Mouse (Mus musculus): ENCODE results near the gene Rnf145. TPM values are rescaled to one million over a fixed set of nuclear protein-coding genes. Genes with fewer than 3 reads are reported as not detected.
"Not testable (repeated sequence)": the region's sequence is repeated elsewhere in the genome, so short reads cannot be mapped to it uniquely, and the experiment has no call there.

Gene Rnf145
- polyA plus RNA-seq, 1 experiment from 2014 or later, result 44.3 TPM

GRCm38 (mm10) chr11:44564245-44564864, 45.6 kb downstream of the Rnf145 start:
- no peak for ATAC-seq (ENCODE audit: insufficient read depth, low FRiP score)
- Histone ChIP-seq H3K9ac (ENCODE audit: low read length) (no peak overlapping the region), H3K4me2 (ENCODE audit: low read depth, low read length) (no peak overlapping the region), H3K36me3 (ENCODE audit: control insufficient read depth, insufficient read depth, low read length) (peaks cover 23% of the 10 kb centered on the region), H3K27ac (ENCODE audit: low read length) (no peak overlapping the region), H3K9me3 (replicated peaks; ENCODE audit: control insufficient read depth, low read length) (0 out of 2 replicates have a peak, but pooled peaks cover 1% of the 10 kb centered on the region), H3K4me1 (ENCODE audit: control insufficient read depth, insufficient read depth, low read length) (peaks cover 3% of the 10 kb centered on the region; the same call in 1 of the 2 replicates), H3K4me3 (replicated peaks; ENCODE audit: low read length) (no peak overlapping the region), H3K27me3 (ENCODE audit: control insufficient read depth, insufficient read depth, low read length) (no peaks in the 10 kb centered on the region)
- WGBS, result 92% methylated on average over 12 of the region's 12 CpGs

DNA sequence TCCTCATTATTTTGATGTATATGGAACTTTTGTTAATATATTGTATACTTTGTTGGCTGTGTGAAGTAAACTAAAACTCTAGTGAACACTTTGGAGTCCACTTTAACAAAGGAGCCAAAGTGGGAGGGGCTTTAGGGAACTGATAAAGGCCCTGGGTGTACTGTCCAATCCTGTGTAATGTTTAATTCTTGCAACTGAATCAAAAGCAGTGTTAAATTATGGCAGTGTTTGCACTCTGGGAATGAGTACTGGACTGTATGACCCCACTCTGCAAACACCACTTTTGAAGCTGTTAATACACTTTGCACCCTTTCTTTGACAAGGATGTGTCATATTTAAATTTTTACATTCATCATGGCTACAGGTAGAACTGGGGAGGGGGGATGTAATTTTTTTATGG, 46.2 kb downstream of the Rnf145 start:
- Histone ChIP-seq H3K36me3 (ENCODE audit: control insufficient read depth, insufficient read depth, low read length) (peaks cover 21% of the 10 kb centered on the region), H3K27ac (ENCODE audit: low read length) (no peak overlapping the region), H3K4me1 (ENCODE audit: control insufficient read depth, insufficient read depth, low read length) (peaks cover 3% of the 10 kb centered on the region; the same call in 1 of the 2 replicates), H3K27me3 (ENCODE audit: control insufficient read depth, insufficient read depth, low read length) (no peaks in the 10 kb centered on the region), H3K9me3 (replicated peaks; ENCODE audit: control insufficient read depth, low read length) (0 out of 2 replicates have a peak, but pooled peaks cover 7% of the 10 kb centered on the region), H3K4me2 (ENCODE audit: low read depth, low read length) (no peak overlapping the region), H3K9ac (ENCODE audit: low read length) (no peak overlapping the region), H3K4me3 (replicated peaks; ENCODE audit: low read length) (no peak overlapping the region)
- ATAC-seq (ENCODE audit: insufficient read depth, low FRiP score), result no peak

DNA sequence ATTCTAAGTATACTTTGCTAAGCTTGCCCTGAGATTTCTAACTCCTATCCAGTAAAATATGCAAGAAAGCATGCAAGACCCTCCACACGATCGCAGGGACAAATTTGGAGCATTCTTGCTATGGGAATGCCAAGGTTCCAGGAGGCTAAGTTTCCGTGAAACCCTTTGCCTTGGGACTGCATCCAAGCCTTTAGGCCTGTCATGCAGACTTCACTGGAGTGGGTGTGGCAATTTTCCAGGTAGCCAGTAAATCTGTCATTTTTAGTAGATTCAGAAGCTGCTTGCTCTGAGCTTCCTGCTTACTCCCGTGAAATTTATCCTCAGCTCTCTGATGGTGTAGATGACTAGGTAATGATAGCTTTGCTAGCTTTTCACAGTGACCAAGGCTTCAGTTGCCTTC, 51.6 kb downstream of the Rnf145 start:
- WGBS, result 84% methylated on average over 4 of the region's 4 CpGs
- H3K4me1 ChIP-seq (ENCODE audit: control insufficient read depth, insufficient read depth, low read length); ATAC-seq (ENCODE audit: insufficient read depth, low FRiP score); H3K9me3 ChIP-seq (replicated peaks; ENCODE audit: control insufficient read depth, low read length); H3K4me3 ChIP-seq (replicated peaks; ENCODE audit: low read length); H3K4me2 ChIP-seq (ENCODE audit: low read depth, low read length); H3K27ac ChIP-seq (ENCODE audit: low read length); H3K27me3 ChIP-seq (ENCODE audit: control insufficient read depth, insufficient read depth, low read length); H3K36me3 ChIP-seq (ENCODE audit: control insufficient read depth, insufficient read depth, low read length); H3K9ac ChIP-seq (ENCODE audit: low read length): not testable (repeated sequence)

- Histone ChIP-seq H3K36me3 (ENCODE audit: control insufficient read depth, insufficient read depth, low read length) (0 out of 2 replicates have a peak, but pooled peaks cover 3% of the 10 kb centered on the region), H3K27ac (ENCODE audit: low read length) (no peak overlapping the region), H3K9me3 (replicated peaks; ENCODE audit: control insufficient read depth, low read length) (0 out of 2 replicates have a peak, but pooled peaks cover 8% of the 10 kb centered on the region), H3K4me3 (replicated peaks; ENCODE audit: low read length) (no peak overlapping the region), H3K9ac (ENCODE audit: low read length) (no peak overlapping the region), H3K4me1 (ENCODE audit: control insufficient read depth, insufficient read depth, low read length) (no peaks in the 10 kb centered on the region), H3K27me3 (ENCODE audit: control insufficient read depth, insufficient read depth, low read length) (no peaks in the 10 kb centered on the region), H3K4me2 (ENCODE audit: low read depth, low read length) (no peak overlapping the region)
- WGBS, result 96% methylated on average over 5 of the region's 5 CpGs
- ATAC-seq (ENCODE audit: insufficient read depth, low FRiP score), result no peak
Measured at GRCm38 (mm10) chr11:44572781-44573180, 54.0 kb downstream of the Rnf145 start.

DNA sequence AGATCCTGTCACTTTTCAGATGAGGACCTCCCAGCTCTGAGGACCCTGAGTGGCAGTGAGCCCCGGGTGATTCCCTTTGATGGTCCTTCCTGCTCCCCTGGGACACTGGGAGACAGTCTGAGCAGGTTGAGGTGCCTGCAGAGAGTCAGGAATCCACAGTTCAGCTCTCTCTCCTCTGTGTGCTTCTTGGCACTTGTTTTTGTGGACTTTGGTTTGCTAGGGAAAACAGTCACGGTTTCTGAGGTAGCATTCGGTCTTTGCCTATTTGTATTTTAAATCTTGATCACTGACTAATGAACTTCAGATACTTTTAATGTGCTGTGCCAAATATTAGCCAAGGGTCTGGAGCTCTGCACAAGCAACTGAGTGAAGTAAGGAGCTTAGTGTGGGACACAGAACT, 54.6 kb downstream of the Rnf145 start:
- H3K27me3 ChIP-seq (ENCODE audit: control insufficient read depth, insufficient read depth, low read length), result no peaks in the 10 kb centered on the region
- no peak overlapping the region for H3K27ac ChIP-seq (ENCODE audit: low read length)
- H3K9me3 ChIP-seq (replicated peaks; ENCODE audit: control insufficient read depth, low read length), result 0 out of 2 replicates have a peak, but pooled peaks cover 8% of the 10 kb centered on the region
- H3K4me2 ChIP-seq (ENCODE audit: low read depth, low read length), result no peak overlapping the region
- WGBS, result 69% methylated on average over 3 of the region's 3 CpGs
- H3K4me1 ChIP-seq (ENCODE audit: control insufficient read depth, insufficient read depth, low read length), result no peaks in the 10 kb centered on the region
- H3K36me3 ChIP-seq (ENCODE audit: control insufficient read depth, insufficient read depth, low read length), result 0 out of 2 replicates have a peak, but pooled peaks cover 3% of the 10 kb centered on the region
- no peak overlapping the region for H3K9ac ChIP-seq (ENCODE audit: low read length)
- H3K4me3 ChIP-seq (replicated peaks; ENCODE audit: low read length), result no peak overlapping the region
- no peak for ATAC-seq (ENCODE audit: insufficient read depth, low FRiP score)

GRCm38 (mm10) chr11:44574391-44574790, 55.6 kb downstream of the Rnf145 start:
- H3K4me2 ChIP-seq (ENCODE audit: low read depth, low read length), result no peak overlapping the region
- H3K36me3 ChIP-seq (ENCODE audit: control insufficient read depth, insufficient read depth, low read length), result 0 out of 2 replicates have a peak, but pooled peaks cover 3% of the 10 kb centered on the region
- H3K9me3 ChIP-seq (replicated peaks; ENCODE audit: control insufficient read depth, low read length), result 0 out of 2 replicates have a peak, but pooled peaks cover 6% of the 10 kb centered on the region
- no peak for ATAC-seq (ENCODE audit: insufficient read depth, low FRiP score)
- 89% methylated on average over 8 of the region's 8 CpGs for WGBS
- no peaks in the 10 kb centered on the region for H3K4me1 ChIP-seq (ENCODE audit: control insufficient read depth, insufficient read depth, low read length)
- H3K27ac ChIP-seq (ENCODE audit: low read length), result no peak overlapping the region
- H3K27me3 ChIP-seq (ENCODE audit: control insufficient read depth, insufficient read depth, low read length), result no peaks in the 10 kb centered on the region
- no peak overlapping the region for H3K9ac ChIP-seq (ENCODE audit: low read length)
- H3K4me3 ChIP-seq (replicated peaks; ENCODE audit: low read length), result no peak overlapping the region

GRCm38 (mm10) chr11:44574820-44575219, 56.1 kb downstream of the Rnf145 start:
- Histone ChIP-seq H3K4me3 (replicated peaks; ENCODE audit: low read length) (no peak overlapping the region), H3K4me2 (ENCODE audit: low read depth, low read length) (no peak overlapping the region), H3K9ac (ENCODE audit: low read length) (no peak overlapping the region), H3K27ac (ENCODE audit: low read length) (no peak overlapping the region), H3K9me3 (replicated peaks; ENCODE audit: control insufficient read depth, low read length) (0 out of 2 replicates have a peak, but pooled peaks cover 2% of the 10 kb centered on the region), H3K27me3 (ENCODE audit: control insufficient read depth, insufficient read depth, low read length) (no peaks in the 10 kb centered on the region), H3K36me3 (ENCODE audit: control insufficient read depth, insufficient read depth, low read length) (no peaks in the 10 kb centered on the region), H3K4me1 (ENCODE audit: control insufficient read depth, insufficient read depth, low read length) (no peaks in the 10 kb centered on the region)
- 90% methylated on average over 5 of the region's 5 CpGs for WGBS
- no peak for ATAC-seq (ENCODE audit: insufficient read depth, low FRiP score)

DNA sequence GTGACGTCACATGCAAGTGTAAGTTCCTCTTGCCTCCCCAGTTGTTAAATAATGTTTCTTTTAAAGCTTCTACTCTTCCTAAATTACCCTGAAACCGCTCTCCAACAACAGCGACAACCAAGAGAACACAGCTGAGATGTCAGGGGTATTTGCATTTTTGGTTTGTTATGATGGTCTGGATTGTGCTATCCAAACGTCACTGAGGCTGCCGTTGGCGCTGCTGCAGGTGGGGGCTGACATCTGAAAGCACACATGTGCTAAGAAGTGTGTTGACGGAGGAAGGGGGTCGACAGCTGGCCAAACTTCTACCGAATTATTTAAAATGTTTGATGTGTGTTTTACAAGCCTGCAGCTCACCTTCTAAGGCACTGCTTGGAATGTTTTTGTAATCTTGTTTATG, 59.1 kb downstream of the Rnf145 start:
- no peaks in the 10 kb centered on the region for H3K36me3 ChIP-seq (ENCODE audit: control insufficient read depth, insufficient read depth, low read length)
- no peak overlapping the region for H3K9ac ChIP-seq (ENCODE audit: low read length)
- H3K27ac ChIP-seq (ENCODE audit: low read length), result no peak overlapping the region
- no peak for ATAC-seq (ENCODE audit: insufficient read depth, low FRiP score)
- no peaks in the 10 kb centered on the region for H3K27me3 ChIP-seq (ENCODE audit: control insufficient read depth, insufficient read depth, low read length)
- no peaks in the 10 kb centered on the region for H3K4me1 ChIP-seq (ENCODE audit: control insufficient read depth, insufficient read depth, low read length)
- H3K9me3 ChIP-seq (replicated peaks; ENCODE audit: control insufficient read depth, low read length), result no peaks in the 10 kb centered on the region
- no peak overlapping the region for H3K4me3 ChIP-seq (replicated peaks; ENCODE audit: low read length)
- H3K4me2 ChIP-seq (ENCODE audit: low read depth, low read length), result no peak overlapping the region
- 55% methylated on average over 9 of the region's 9 CpGs for WGBS

DNA sequence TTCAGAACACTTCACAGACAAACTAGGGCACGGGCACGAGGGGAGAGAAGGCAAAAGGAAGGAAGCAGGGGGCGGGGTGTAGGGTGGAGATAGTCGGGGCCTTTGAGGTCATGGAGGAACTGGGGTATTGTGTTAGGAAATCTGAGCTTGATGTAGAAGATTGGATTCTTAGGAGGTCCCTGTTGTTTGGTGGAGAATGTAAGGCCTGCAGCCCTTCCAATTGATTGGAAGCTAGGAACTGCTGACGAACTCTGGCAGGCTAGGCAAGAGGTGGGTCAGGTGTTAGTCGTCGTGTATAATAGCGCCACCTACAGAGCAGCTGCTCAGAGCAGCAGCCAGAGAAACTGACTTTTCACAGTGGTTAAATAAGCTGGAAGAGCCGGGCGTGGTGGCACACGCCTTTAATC, 62.5 kb downstream of the Rnf145 start:
- no peak overlapping the region for H3K4me2 ChIP-seq (ENCODE audit: low read depth, low read length)
- no peaks in the 10 kb centered on the region for H3K9me3 ChIP-seq (replicated peaks; ENCODE audit: control insufficient read depth, low read length)
- H3K4me3 ChIP-seq (replicated peaks; ENCODE audit: low read length), result no peak overlapping the region
- no peak overlapping the region for H3K27ac ChIP-seq (ENCODE audit: low read length)
- no peak for ATAC-seq (ENCODE audit: insufficient read depth, low FRiP score)
- WGBS, result 27% methylated on average over 11 of the region's 11 CpGs
- H3K4me1 ChIP-seq (ENCODE audit: control insufficient read depth, insufficient read depth, low read length), result no peaks in the 10 kb centered on the region
- no peaks in the 10 kb centered on the region for H3K36me3 ChIP-seq (ENCODE audit: control insufficient read depth, insufficient read depth, low read length)
- no peaks in the 10 kb centered on the region for H3K27me3 ChIP-seq (ENCODE audit: control insufficient read depth, insufficient read depth, low read length)
- H3K9ac ChIP-seq (ENCODE audit: low read length), result no peak overlapping the region
